Mouse (Mus musculus): Measurements from ENCODE around the gene Parp16. TPM values are rescaled to one million over a fixed set of nuclear protein-coding genes. Genes with fewer than 3 reads are reported as not detected.
A peak's percentile ranks its signal among the peaks of the same experiment; 100 is the strongest.

Parp16 gene
- 7.7 and 8.3 TPM in 2 replicates for polyA plus RNA-seq (2015; fragmentation: Nextera tagmentation; extraction: Ambion mirVana)

DNA sequence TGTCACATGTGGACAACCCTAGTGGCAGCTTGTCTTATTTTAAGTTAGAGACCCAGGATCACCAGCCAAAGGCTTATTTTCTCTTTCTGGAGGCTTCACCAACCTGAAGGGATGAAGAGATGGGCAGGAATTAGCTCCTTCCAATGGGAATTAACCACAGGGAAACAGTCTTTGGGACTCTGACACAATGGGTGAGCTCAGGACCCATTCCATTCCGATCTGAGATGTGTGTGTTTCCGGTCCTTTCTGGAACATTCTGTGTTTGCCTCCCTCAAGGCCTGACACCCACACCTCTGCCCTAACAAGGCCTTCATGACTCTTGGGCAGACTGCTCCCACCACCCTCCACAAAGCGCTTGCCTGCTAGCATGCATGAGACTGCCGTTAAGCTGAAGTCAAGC, at the start of gene Parp16:
TSS of gene Parp16 (plus strand) at position 301 of the 400 bp plus-strand sequence.
- ATAC-seq = no peak

DNA sequence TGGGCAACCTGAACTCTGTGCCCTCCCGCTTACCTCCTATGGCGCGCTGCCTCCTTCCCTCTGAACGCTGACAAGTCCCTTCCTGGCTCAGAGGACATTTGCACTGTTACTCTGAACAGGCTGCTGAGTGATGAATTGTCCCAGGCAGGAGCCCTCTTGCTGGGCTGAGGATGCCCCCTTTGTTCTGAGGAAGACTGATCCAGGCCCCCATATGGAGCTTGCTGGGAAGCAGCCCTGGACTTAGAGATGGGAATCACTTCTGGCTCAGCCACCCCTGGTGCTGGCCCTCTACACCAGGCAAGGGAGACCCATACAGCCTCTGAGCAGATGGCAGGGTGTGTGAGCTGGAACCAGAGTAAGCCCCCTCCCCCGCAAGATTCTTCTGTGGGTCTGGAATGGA, 49.2 kb upstream of the Parp16 start:
- Histone ChIP-seq H3K4me1 (ENCODE audit: control insufficient read depth, insufficient read depth, low read depth, low read length) (peaks cover 10% of the 10 kb centered on the region), H3K4me2 (ENCODE audit: low read length) (no peak overlapping the region), H3K4me3 (ENCODE audit: low read length) (no peak overlapping the region), H3K27me3 (replicated peaks; ENCODE audit: control insufficient read depth, insufficient read depth, low read length) (no peaks in the 10 kb centered on the region), H3K9ac (ENCODE audit: low read depth, low read length) (no peak overlapping the region), H3K9me3 (ENCODE audit: control insufficient read depth, low read length) (no peaks in the 10 kb centered on the region), H3K36me3 (ENCODE audit: control insufficient read depth, insufficient read depth, low read length) (no peaks in the 10 kb centered on the region), H3K27ac (ENCODE audit: low read depth, low read length) (no peak overlapping the region)
- ATAC-seq = no peak
- WGBS = 32% methylated on average over 5 of the region's 5 CpGs

More for the DNA sequence above, at the start of gene Parp16:
- Histone ChIP-seq H3K9me3 (ENCODE audit: control insufficient read depth, low read length) (no peaks in the 10 kb centered on the region), H3K4me1 (ENCODE audit: control insufficient read depth, insufficient read depth, low read depth, low read length) (peaks cover 14% of the 10 kb centered on the region), H3K36me3 (ENCODE audit: control insufficient read depth, insufficient read depth, low read length) (no peaks in the 10 kb centered on the region), H3K9ac (ENCODE audit: low read depth, low read length) (peak within 1 kb of the TSS; percentile 47), H3K27ac (ENCODE audit: low read depth, low read length) (peak within 1 kb of the TSS; percentile 85), H3K4me2 (ENCODE audit: low read length) (no peak within 1 kb of the TSS; the same call in 1 of the 2 replicates), H3K27me3 (replicated peaks; ENCODE audit: control insufficient read depth, insufficient read depth, low read length) (no peaks in the 10 kb centered on the region), H3K4me3 (ENCODE audit: low read length) (no peak within 1 kb of the TSS)
- WGBS = 76% methylated on average over 4 of the region's 4 CpGs

DNA sequence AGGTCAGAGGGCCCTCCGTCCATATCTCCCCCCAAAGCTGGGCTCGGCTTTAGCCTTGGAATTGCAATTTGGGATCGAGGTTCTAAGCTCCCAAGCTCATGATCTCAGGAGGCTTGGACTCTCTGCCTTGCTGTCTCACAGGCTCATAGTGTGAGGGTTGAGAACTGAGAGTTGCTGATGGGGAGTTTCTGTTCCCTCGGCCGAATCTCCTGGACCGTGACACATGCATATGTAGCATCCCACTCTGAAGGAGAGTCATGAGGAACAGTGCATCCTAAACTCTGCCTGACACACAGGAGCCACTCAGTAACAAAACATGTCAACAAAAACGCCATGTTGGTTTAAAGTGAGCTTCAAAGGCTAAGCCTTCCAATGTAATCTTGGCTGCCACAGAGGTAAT, 46.6 kb upstream of the Parp16 start:
- WGBS = 81% methylated on average over 7 of the region's 7 CpGs
- no peak overlapping the region for H3K27ac ChIP-seq (ENCODE audit: low read depth, low read length)
- H3K9ac ChIP-seq (ENCODE audit: low read depth, low read length) = no peak overlapping the region
- H3K4me1 ChIP-seq (ENCODE audit: control insufficient read depth, insufficient read depth, low read depth, low read length) = peaks cover 15% of the 10 kb centered on the region
- H3K27me3 ChIP-seq (replicated peaks; ENCODE audit: control insufficient read depth, insufficient read depth, low read length) = no peaks in the 10 kb centered on the region
- no peaks in the 10 kb centered on the region for H3K9me3 ChIP-seq (ENCODE audit: control insufficient read depth, low read length)
- H3K4me3 ChIP-seq (ENCODE audit: low read length) = no peak overlapping the region
- no peak overlapping the region for H3K4me2 ChIP-seq (ENCODE audit: low read length)
- ATAC-seq = no peak
- H3K36me3 ChIP-seq (ENCODE audit: control insufficient read depth, insufficient read depth, low read length) = no peaks in the 10 kb centered on the region

DNA sequence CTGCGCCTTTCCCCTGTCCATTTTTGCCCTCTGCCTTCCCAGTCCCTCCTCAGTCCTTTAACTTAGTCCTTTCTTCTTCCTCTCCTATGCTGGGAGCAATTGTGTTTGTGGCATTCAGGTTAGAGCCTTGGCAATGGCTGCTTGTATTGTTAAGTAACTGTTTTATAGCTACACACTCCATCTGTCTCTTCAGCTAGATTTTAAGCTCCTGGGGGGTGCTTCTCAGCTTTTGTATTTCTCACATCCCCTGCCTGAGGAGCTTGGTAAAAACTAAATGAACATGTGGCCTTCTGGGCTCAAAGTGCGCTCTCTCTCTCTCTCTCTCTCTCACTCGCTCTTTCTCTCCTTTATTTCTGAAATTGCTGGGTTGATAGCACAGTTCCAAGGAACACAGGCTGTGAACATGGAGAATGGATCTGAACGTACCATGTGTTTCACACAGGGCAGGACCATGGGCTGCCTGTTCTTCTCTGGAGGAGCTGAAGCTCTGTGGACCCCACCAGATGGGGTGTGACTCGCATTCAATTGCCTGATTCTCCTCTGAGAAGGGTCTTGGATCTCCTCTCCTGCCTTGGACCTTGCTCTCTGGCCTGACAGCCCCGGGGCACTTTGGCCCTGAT, 42.3 kb upstream of the Parp16 start:
- Histone ChIP-seq H3K36me3 (ENCODE audit: control insufficient read depth, insufficient read depth, low read length) (no peaks in the 10 kb centered on the region), H3K4me2 (ENCODE audit: low read length) (no peak overlapping the region), H3K27me3 (replicated peaks; ENCODE audit: control insufficient read depth, insufficient read depth, low read length) (no peaks in the 10 kb centered on the region), H3K27ac (ENCODE audit: low read depth, low read length) (peak overlapping the region; percentile 74), H3K4me3 (ENCODE audit: low read length) (no peak overlapping the region), H3K9ac (ENCODE audit: low read depth, low read length) (peak overlapping the region; percentile 17), H3K9me3 (ENCODE audit: control insufficient read depth, low read length) (no peaks in the 10 kb centered on the region), H3K4me1 (ENCODE audit: control insufficient read depth, insufficient read depth, low read depth, low read length) (peaks cover 21% of the 10 kb centered on the region)
- ATAC-seq = no peak; the same call in 1 of the 2 replicates
- 25% methylated on average over 6 of the region's 6 CpGs for WGBS

DNA sequence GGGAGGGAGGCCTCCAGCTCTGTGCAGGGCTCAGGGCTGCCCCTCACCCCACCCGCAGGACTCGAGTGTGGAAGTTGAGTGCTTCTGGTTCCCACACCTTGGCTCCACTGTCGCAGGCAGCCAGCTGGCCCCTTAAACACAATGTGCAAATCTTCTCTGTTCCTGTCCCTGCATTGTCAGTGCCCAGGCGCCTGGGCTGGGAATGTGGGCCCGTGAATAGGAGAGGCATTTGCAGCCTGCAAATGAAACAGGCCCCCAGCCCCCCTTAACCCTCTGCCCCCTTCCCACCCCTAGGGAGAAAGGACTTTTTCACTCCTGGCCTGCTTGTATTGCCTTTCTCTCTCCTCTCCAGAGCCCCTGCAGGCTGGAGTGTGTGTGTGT, 41.8 kb upstream of the Parp16 start:
- Histone ChIP-seq H3K4me3 (ENCODE audit: low read length) (no peak overlapping the region), H3K36me3 (ENCODE audit: control insufficient read depth, insufficient read depth, low read length) (no peaks in the 10 kb centered on the region), H3K4me1 (ENCODE audit: control insufficient read depth, insufficient read depth, low read depth, low read length) (peaks cover 21% of the 10 kb centered on the region), H3K4me2 (ENCODE audit: low read length) (no peak overlapping the region), H3K9ac (ENCODE audit: low read depth, low read length) (peak overlapping the region; percentile 3; the same call in 1 of the 2 replicates), H3K27me3 (replicated peaks; ENCODE audit: control insufficient read depth, insufficient read depth, low read length) (no peaks in the 10 kb centered on the region), H3K9me3 (ENCODE audit: control insufficient read depth, low read length) (no peaks in the 10 kb centered on the region), H3K27ac (ENCODE audit: low read depth, low read length) (peak overlapping the region; percentile 74)
- WGBS = 7% methylated on average over 5 of the region's 5 CpGs
- ATAC-seq = peak; percentile 84

DNA sequence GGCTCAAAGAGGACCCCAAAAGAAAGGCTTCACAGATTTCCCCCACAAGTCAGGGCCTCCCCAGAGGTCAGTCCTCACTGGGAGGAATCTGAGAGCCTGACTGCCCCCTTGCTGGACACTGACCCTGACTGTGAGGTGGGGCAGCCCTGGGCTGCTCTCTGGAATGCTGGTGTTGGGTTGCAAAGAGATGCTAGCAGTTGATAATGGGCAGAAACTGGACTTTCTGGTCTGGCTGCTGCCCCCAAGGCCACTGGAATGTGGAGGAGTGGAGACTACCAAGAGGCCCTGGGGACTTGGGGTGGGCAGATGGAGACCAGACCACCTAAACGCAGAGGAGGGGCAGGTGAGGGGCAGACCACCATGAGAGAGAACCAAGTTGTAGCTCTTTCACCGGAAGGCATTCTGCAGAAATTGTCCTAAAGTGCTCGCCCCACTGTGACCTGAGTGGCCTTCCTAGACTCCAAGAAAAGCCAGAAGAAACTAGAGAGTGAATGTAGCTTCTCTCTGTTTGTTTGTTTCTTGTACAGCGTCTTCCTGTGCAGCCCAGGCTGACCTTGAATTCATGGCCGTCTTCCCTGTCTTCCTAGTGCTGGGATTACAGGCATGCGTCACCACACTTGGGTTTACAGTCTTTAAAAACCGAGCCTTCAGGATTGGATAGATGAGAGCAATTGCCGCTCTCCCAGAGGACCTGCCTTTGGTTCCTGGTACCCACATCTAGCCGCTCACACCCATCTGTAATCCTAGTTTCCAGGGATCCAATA, 40.3 kb upstream of the Parp16 start:
- no peak overlapping the region for H3K9ac ChIP-seq (ENCODE audit: low read depth, low read length)
- H3K36me3 ChIP-seq (ENCODE audit: control insufficient read depth, insufficient read depth, low read length) = no peaks in the 10 kb centered on the region
- no peaks in the 10 kb centered on the region for H3K27me3 ChIP-seq (replicated peaks; ENCODE audit: control insufficient read depth, insufficient read depth, low read length)
- no peaks in the 10 kb centered on the region for H3K9me3 ChIP-seq (ENCODE audit: control insufficient read depth, low read length)
- peaks cover 21% of the 10 kb centered on the region for H3K4me1 ChIP-seq (ENCODE audit: control insufficient read depth, insufficient read depth, low read depth, low read length)
- H3K27ac ChIP-seq (ENCODE audit: low read depth, low read length) = no peak overlapping the region
- H3K4me2 ChIP-seq (ENCODE audit: low read length) = no peak overlapping the region
- WGBS = 72% methylated on average over 9 of the region's 9 CpGs
- no peak for ATAC-seq
- H3K4me3 ChIP-seq (ENCODE audit: low read length) = no peak overlapping the region

DNA sequence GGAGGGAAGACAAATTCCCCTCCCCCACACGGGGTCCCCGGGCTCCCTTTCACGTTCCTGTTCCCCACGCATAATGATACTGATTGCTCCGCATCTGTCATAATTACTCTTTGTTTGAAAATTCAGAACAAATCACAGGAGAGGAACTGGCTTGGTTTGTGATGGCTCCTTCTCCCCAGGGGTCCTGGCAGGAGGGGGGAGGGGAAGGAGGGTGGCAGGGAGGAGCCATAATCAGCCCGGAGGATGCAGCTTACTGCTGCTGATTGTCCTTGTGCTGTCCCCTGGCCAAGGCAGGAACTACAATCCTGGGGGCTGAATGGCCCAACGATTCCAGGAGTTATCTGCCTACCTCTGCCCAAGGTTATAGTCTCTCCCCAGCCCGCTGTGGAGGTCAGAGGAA, 38.5 kb upstream of the Parp16 start:
- Histone ChIP-seq H3K27ac (ENCODE audit: low read depth, low read length) (no peak overlapping the region), H3K4me3 (ENCODE audit: low read length) (no peak overlapping the region), H3K4me1 (ENCODE audit: control insufficient read depth, insufficient read depth, low read depth, low read length) (peaks cover 21% of the 10 kb centered on the region), H3K4me2 (ENCODE audit: low read length) (0 out of 2 replicates have a peak overlapping the region, but pooled peaks have one; percentile 2), H3K9me3 (ENCODE audit: control insufficient read depth, low read length) (no peaks in the 10 kb centered on the region), H3K9ac (ENCODE audit: low read depth, low read length) (0 out of 2 replicates have a peak overlapping the region, but pooled peaks have one; percentile 18), H3K27me3 (replicated peaks; ENCODE audit: control insufficient read depth, insufficient read depth, low read length) (no peaks in the 10 kb centered on the region; the same call in 1 of the 2 replicates), H3K36me3 (ENCODE audit: control insufficient read depth, insufficient read depth, low read length) (no peaks in the 10 kb centered on the region)
- WGBS = 7% methylated on average over 8 of the region's 8 CpGs
- ATAC-seq = no peak

DNA sequence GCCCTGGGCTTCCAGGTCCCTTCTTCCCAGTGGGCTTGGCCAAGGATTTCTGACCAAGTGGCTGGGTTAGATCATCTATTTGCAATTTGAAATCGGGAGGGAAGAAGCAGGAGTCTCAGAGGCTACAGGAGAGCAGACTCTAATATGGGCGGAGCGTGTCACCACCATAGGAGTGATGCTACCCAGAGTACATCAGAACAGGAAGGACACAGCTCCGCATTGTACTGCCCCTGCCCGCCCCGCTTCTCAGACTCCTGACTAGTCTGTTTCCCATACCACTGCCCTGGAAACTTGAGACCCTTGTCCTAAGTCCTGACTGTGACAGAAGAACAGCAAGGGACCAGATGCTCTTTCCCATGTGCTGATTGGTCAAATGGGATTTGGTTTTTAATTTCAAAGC, 37.5 kb upstream of the Parp16 start:
- no peak for ATAC-seq
- WGBS = 49% methylated on average over 6 of the region's 6 CpGs
- Histone ChIP-seq H3K27me3 (replicated peaks; ENCODE audit: control insufficient read depth, insufficient read depth, low read length) (no peaks in the 10 kb centered on the region; the same call in 1 of the 2 replicates), H3K9ac (ENCODE audit: low read depth, low read length) (no peak overlapping the region), H3K4me2 (ENCODE audit: low read length) (no peak overlapping the region), H3K27ac (ENCODE audit: low read depth, low read length) (no peak overlapping the region), H3K4me3 (ENCODE audit: low read length) (no peak overlapping the region), H3K9me3 (ENCODE audit: control insufficient read depth, low read length) (no peaks in the 10 kb centered on the region), H3K36me3 (ENCODE audit: control insufficient read depth, insufficient read depth, low read length) (no peaks in the 10 kb centered on the region), H3K4me1 (ENCODE audit: control insufficient read depth, insufficient read depth, low read depth, low read length) (peaks cover 25% of the 10 kb centered on the region)

DNA sequence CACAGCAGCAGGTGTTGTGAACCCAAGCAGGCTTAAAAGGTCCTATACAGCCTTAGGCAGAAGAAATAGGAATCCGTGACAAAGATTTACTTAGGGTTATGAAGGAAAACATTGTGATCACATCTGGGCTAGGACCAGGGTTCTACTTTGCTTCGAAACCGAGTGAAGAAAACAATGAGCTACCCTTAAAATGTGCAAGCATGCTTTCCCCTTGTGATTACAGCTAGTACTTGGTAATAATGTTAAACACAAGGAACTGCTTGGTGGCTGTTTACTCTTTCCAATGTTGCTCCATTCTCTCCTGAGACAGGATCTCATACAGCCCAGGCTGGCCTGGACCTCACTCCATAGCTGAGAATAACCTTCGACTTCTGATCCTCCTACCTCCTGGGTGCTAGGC, 34.0 kb upstream of the Parp16 start:
- Histone ChIP-seq H3K36me3 (ENCODE audit: control insufficient read depth, insufficient read depth, low read length) (no peaks in the 10 kb centered on the region), H3K4me3 (ENCODE audit: low read length) (no peak overlapping the region), H3K4me1 (ENCODE audit: control insufficient read depth, insufficient read depth, low read depth, low read length) (peaks cover 25% of the 10 kb centered on the region), H3K9ac (ENCODE audit: low read depth, low read length) (no peak overlapping the region), H3K27me3 (replicated peaks; ENCODE audit: control insufficient read depth, insufficient read depth, low read length) (no peaks in the 10 kb centered on the region; the same call in 1 of the 2 replicates), H3K4me2 (ENCODE audit: low read length) (no peak overlapping the region), H3K9me3 (ENCODE audit: control insufficient read depth, low read length) (no peaks in the 10 kb centered on the region), H3K27ac (ENCODE audit: low read depth, low read length) (no peak overlapping the region)
- no peak for ATAC-seq
- 34% methylated on average over 4 of the region's 4 CpGs for WGBS
